Mouse (Mus musculus): ENCODE results near the gene Gpd2. TPM values are rescaled to one million over a fixed set of nuclear protein-coding genes. Genes with fewer than 3 reads are reported as not detected.

Gpd2 gene
- polyA plus RNA-seq, 1 experiment: 10.0 TPM

GRCm38 (mm10) chr2:57353722-57354432 lies 116.4 kb downstream of the Gpd2 start:
- DNase-seq: no peak
- Histone ChIP-seq H3K4me3 (ENCODE audit: control insufficient read depth, insufficient read depth, low read length) (no peak overlapping the region), H3K27ac (ENCODE audit: control insufficient read depth, insufficient read depth, low read length) (no peak overlapping the region), H3K27me3 (ENCODE audit: control insufficient read depth, insufficient read depth, low read length) (no peaks in the 10 kb centered on the region), H3K4me1 (replicated peaks; ENCODE audit: control insufficient read depth, insufficient read depth, low read length) (peaks cover 3% of the 10 kb centered on the region), H3K36me3 (ENCODE audit: control insufficient read depth, insufficient read depth, low read length) (no peaks in the 10 kb centered on the region)
- WGBS: 95% methylated on average over 9 of the region's 9 CpGs
- TF ChIP-seq POLR2A (IDR thresholded peaks at IDR 0.05; ENCODE audit: control insufficient read depth, extremely low read depth, insufficient read depth, low read length, poor library complexity): no peak
- no peak for TF ChIP-seq CTCF (IDR thresholded peaks at IDR 0.05; ENCODE audit: borderline replicate concordance, control insufficient read depth, extremely low read depth, insufficient read depth, low read length, poor library complexity)

GRCm38 (mm10) chr2:57354848-57355247 lies 117.4 kb downstream of the Gpd2 start:
- Histone ChIP-seq H3K36me3 (ENCODE audit: control insufficient read depth, insufficient read depth, low read length) (no peaks in the 10 kb centered on the region), H3K27me3 (ENCODE audit: control insufficient read depth, insufficient read depth, low read length) (no peaks in the 10 kb centered on the region), H3K4me1 (replicated peaks; ENCODE audit: control insufficient read depth, insufficient read depth, low read length) (peaks cover 3% of the 10 kb centered on the region), H3K4me3 (ENCODE audit: control insufficient read depth, insufficient read depth, low read length) (no peak overlapping the region), H3K27ac (ENCODE audit: control insufficient read depth, insufficient read depth, low read length) (no peak overlapping the region)
- DNase-seq: no peak
- WGBS: 53% methylated on average over 3 of the region's 3 CpGs
- TF ChIP-seq POLR2A (IDR thresholded peaks at IDR 0.05; ENCODE audit: control insufficient read depth, extremely low read depth, insufficient read depth, low read length, poor library complexity): no peak
- TF ChIP-seq CTCF (IDR thresholded peaks at IDR 0.05; ENCODE audit: borderline replicate concordance, control insufficient read depth, extremely low read depth, insufficient read depth, low read length, poor library complexity): no peak

GRCm38 (mm10) chr2:57356222-57356822 lies 118.9 kb downstream of the Gpd2 start:
- no peak overlapping the region; the same call in 1 of the 2 replicates for H3K27ac ChIP-seq (ENCODE audit: control insufficient read depth, insufficient read depth, low read length)
- TF ChIP-seq CTCF (IDR thresholded peaks at IDR 0.05; ENCODE audit: borderline replicate concordance, control insufficient read depth, extremely low read depth, insufficient read depth, low read length, poor library complexity): no peak
- no peak for TF ChIP-seq POLR2A (IDR thresholded peaks at IDR 0.05; ENCODE audit: control insufficient read depth, extremely low read depth, insufficient read depth, low read length, poor library complexity)
- H3K4me3 ChIP-seq (ENCODE audit: control insufficient read depth, insufficient read depth, low read length): 0 out of 2 replicates have a peak overlapping the region, but pooled peaks have one; percentile 5
- H3K27me3 ChIP-seq (ENCODE audit: control insufficient read depth, insufficient read depth, low read length): no peaks in the 10 kb centered on the region
- peak; percentile 6 for DNase-seq
- H3K36me3 ChIP-seq (ENCODE audit: control insufficient read depth, insufficient read depth, low read length): no peaks in the 10 kb centered on the region
- WGBS: 32% methylated on average over 12 of the region's 12 CpGs
- peaks cover 3% of the 10 kb centered on the region for H3K4me1 ChIP-seq (replicated peaks; ENCODE audit: control insufficient read depth, insufficient read depth, low read length)

GRCm38 (mm10) chr2:57362503-57362902 lies 125.1 kb downstream of the Gpd2 start:
- Histone ChIP-seq H3K27ac (ENCODE audit: control insufficient read depth, insufficient read depth, low read length) (no peak overlapping the region), H3K36me3 (ENCODE audit: control insufficient read depth, insufficient read depth, low read length) (peaks cover 9% of the 10 kb centered on the region; the same call in 1 of the 2 replicates), H3K4me3 (ENCODE audit: control insufficient read depth, insufficient read depth, low read length) (no peak overlapping the region), H3K4me1 (replicated peaks; ENCODE audit: control insufficient read depth, insufficient read depth, low read length) (no peaks in the 10 kb centered on the region), H3K27me3 (ENCODE audit: control insufficient read depth, insufficient read depth, low read length) (no peaks in the 10 kb centered on the region)
- TF ChIP-seq POLR2A (IDR thresholded peaks at IDR 0.05; ENCODE audit: control insufficient read depth, extremely low read depth, insufficient read depth, low read length, poor library complexity): no peak
- no peak for TF ChIP-seq CTCF (IDR thresholded peaks at IDR 0.05; ENCODE audit: borderline replicate concordance, control insufficient read depth, extremely low read depth, insufficient read depth, low read length, poor library complexity)
- DNase-seq: peak; percentile 11
- 86% methylated on average over 3 of the region's 3 CpGs for WGBS

GRCm38 (mm10) chr2:57374647-57375046 lies 137.2 kb downstream of the Gpd2 start:
- no peaks in the 10 kb centered on the region for H3K27me3 ChIP-seq (ENCODE audit: control insufficient read depth, insufficient read depth, low read length)
- no peaks in the 10 kb centered on the region for H3K36me3 ChIP-seq (ENCODE audit: control insufficient read depth, insufficient read depth, low read length)
- 86% methylated on average over 4 of the region's 4 CpGs for WGBS
- H3K4me1 ChIP-seq (replicated peaks; ENCODE audit: control insufficient read depth, insufficient read depth, low read length): no peaks in the 10 kb centered on the region
- TF ChIP-seq POLR2A (IDR thresholded peaks at IDR 0.05; ENCODE audit: control insufficient read depth, extremely low read depth, insufficient read depth, low read length, poor library complexity) (no peak), CTCF (IDR thresholded peaks at IDR 0.05; ENCODE audit: borderline replicate concordance, control insufficient read depth, extremely low read depth, insufficient read depth, low read length, poor library complexity) (no peak)
- DNase-seq: no peak
- no peak overlapping the region for H3K27ac ChIP-seq (ENCODE audit: control insufficient read depth, insufficient read depth, low read length)
- H3K4me3 ChIP-seq (ENCODE audit: control insufficient read depth, insufficient read depth, low read length): no peak overlapping the region

GRCm38 (mm10) chr2:57375138-57375837 lies 137.9 kb downstream of the Gpd2 start:
- Histone ChIP-seq H3K36me3 (ENCODE audit: control insufficient read depth, insufficient read depth, low read length) (no peaks in the 10 kb centered on the region), H3K4me3 (ENCODE audit: control insufficient read depth, insufficient read depth, low read length) (no peak overlapping the region), H3K27me3 (ENCODE audit: control insufficient read depth, insufficient read depth, low read length) (no peaks in the 10 kb centered on the region), H3K4me1 (replicated peaks; ENCODE audit: control insufficient read depth, insufficient read depth, low read length) (no peaks in the 10 kb centered on the region), H3K27ac (ENCODE audit: control insufficient read depth, insufficient read depth, low read length) (no peak overlapping the region)
- 95% methylated on average over 7 of the region's 7 CpGs for WGBS
- TF ChIP-seq CTCF (IDR thresholded peaks at IDR 0.05; ENCODE audit: borderline replicate concordance, control insufficient read depth, extremely low read depth, insufficient read depth, low read length, poor library complexity) (no peak), POLR2A (IDR thresholded peaks at IDR 0.05; ENCODE audit: control insufficient read depth, extremely low read depth, insufficient read depth, low read length, poor library complexity) (no peak)
- no peak for DNase-seq
